Mouse (Mus musculus): ENCODE data around the gene Sema3e.

Gene Sema3e

GRCm38 (mm10) chr5:14025205-14026124, at the start of gene Sema3e:
TSS of gene Sema3e (plus strand) at chr5:14025276.
- DNase-seq (ENCODE audit: low read depth, low spot score), result no peak

DNA sequence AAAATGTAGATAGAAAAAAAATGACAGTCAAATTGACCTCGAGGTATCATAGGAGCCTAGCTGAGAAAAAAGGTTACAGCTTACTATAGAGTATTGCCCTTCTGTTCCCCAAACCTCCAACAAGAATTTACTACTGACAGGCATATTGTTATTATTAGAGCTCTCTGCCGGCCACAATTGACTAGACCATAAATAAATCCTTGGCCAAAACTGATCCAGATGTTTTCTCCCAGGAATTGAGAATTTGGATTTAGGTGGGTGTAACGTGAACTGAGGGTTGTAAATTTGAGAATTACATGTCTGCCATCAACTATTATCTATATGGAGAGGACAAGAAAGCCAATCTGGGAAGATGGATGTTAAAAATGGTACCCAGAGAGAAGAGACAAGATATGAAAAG, 47.5 kb upstream of the Sema3e start:
- no peak for DNase-seq (ENCODE audit: low read depth, low spot score)

DNA sequence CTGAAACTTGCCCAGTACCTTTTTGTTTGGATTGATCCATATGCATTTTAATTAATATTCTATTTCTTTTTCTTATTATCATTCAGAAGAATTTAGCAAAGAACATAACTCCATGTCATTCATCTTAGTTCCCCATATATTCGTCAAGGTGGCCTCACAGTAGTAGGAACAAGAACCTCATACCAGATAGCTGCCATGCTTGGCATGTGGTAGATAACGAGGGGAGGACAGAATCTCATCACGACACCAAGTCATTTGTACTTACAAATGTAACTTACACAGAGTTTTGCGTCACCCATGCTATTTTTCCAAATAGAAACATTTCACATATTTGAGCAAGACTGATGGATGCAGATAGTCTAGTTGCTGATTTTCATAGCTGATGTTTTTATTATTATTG, 45.9 kb upstream of the Sema3e start:
- no peak for DNase-seq (ENCODE audit: low read depth, low spot score)

GRCm38 (mm10) chr5:13982417-13983054, 42.5 kb upstream of the Sema3e start:
- no peak for DNase-seq (ENCODE audit: low read depth, low spot score)

GRCm38 (mm10) chr5:13983608-13984007, 41.5 kb upstream of the Sema3e start:
- DNase-seq (ENCODE audit: low read depth, low spot score), result no peak

DNA sequence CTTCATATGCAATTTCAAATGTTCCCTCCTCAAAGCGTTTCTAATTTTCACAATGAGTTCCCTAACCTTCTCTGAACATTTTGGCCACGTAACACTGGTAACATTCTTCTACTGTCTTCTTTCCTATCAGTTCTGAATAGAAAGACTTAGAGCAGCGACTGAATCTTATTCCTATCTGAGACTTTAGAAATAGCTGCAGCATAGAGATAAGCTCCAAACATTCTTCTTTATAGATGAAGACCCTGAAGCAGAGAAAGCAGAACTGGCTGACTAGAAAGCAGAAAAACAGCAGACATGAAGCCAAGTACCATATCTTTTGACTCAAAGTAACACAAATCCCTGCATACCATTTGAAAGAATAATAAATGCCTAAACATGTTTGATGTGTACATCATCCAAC, 39.4 kb upstream of the Sema3e start:
- no peak for DNase-seq (ENCODE audit: low read depth, low spot score)

GRCm38 (mm10) chr5:13987123-13987522, 38.0 kb upstream of the Sema3e start:
- DNase-seq (ENCODE audit: low read depth, low spot score), result no peak

- no peak for DNase-seq (ENCODE audit: low read depth, low spot score)
Measured at GRCm38 (mm10) chr5:13988023-13988422, 37.1 kb upstream of the Sema3e start.

GRCm38 (mm10) chr5:13992734-13993396, 32.2 kb upstream of the Sema3e start:
- DNase-seq (ENCODE audit: low read depth, low spot score), result no peak

GRCm38 (mm10) chr5:14028341-14028740, 3.3 kb downstream of the Sema3e start:
- no peak for DNase-seq (ENCODE audit: low read depth, low spot score)

DNA sequence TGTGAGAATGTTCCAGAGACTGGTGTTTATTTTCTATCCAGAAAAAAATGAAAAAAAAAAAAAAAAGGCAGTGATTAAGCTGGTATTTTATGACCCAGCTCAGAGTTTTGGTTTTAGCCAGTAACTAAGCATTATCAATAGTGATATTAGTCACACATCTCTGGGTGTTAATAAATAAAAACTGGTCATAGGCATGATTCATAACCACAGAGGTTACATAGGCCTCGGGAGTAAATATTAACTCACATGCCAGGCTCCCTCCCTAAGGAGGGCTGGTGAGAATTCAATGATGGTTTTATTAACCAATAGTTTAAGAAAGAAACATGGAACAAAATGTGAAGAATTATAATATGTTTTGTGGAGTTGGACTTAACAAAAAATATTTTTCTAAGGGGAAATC, 5.7 kb downstream of the Sema3e start:
- DNase-seq (ENCODE audit: low read depth, low spot score), result no peak

- DNase-seq (ENCODE audit: low read depth, low spot score), result no peak
Measured at GRCm38 (mm10) chr5:14032056-14032455, 7.0 kb downstream of the Sema3e start.

- DNase-seq (ENCODE audit: low read depth, low spot score), result no peak
Measured at GRCm38 (mm10) chr5:14033302-14033701, 8.2 kb downstream of the Sema3e start.

DNA sequence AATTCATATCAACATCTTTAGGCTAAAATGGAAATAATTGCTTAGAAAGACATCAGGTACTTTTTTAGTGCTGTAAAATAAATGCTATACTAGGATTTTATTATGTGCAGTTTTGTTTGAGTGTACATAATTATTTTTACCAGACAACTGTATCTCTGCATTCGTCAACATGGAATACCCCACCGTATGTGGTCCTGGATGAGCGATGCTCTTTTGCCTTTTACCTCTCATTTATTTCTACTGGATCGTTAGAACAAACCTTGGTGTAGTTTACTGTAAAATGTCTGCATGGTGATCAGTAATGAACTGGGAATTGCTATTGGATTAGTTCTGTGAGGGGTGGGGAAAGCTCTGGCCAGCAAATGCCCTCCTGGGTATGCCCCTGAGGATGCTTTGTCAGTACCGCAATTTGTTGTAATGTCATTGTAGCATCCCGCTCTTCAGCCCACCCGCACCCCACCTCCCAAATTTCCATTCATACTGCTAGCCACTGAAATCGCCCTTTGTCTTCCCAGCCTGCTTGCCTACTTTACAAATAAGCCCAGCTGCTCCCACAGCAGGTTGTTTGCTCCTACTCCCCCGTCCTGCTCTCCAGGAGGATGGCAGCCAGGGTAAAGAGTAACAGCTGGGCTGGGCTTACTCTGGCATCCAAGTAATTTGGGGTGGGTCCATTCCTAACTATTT, 13.9 kb downstream of the Sema3e start:
- DNase-seq (ENCODE audit: low read depth, low spot score), result no peak

DNA sequence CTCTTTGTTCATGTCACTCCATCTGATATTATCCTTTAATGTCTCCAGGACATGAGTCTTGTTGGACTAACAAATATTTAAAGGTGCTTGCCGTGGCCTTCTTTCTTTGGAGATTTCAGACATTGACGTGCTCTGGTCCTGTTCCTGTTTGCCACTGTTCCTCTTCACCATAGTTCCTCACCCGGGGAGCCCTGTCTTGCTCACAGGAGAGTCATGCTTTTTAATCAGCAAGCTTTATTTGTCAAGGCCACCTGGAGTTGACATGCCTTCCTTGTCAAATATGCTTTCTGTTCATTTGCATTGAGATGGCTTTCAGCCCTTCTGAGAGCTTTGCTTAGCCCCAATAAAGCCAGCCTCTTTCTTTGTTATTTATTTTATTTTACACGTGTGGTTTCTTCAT, 15.1 kb downstream of the Sema3e start:
- no peak for DNase-seq (ENCODE audit: low read depth, low spot score)

GRCm38 (mm10) chr5:14043116-14043515, 18.0 kb downstream of the Sema3e start:
- DNase-seq (ENCODE audit: low read depth, low spot score), result no peak

GRCm38 (mm10) chr5:14043983-14044382, 18.9 kb downstream of the Sema3e start:
- no peak for DNase-seq (ENCODE audit: low read depth, low spot score)

GRCm38 (mm10) chr5:14048660-14049059, 23.6 kb downstream of the Sema3e start:
- no peak for DNase-seq (ENCODE audit: low read depth, low spot score)

DNA sequence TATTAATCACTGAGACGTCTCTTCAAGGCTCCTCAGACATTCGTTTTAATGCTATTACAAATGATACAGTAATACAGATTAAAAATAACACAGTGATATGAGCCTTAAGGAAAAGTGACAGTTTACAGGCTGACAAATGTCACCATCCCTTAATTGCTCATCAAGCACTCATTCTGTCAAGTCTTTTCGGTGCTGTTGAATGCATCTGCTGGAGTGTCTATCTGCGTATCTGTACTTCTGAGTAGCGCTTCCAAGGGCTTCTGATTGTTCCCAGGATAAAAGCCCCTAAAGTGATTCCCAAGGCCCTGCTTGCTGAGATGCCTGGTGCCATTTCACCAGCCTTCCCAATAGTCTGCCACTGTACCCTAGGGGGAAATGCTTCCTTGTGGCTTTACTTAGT, 29.4 kb downstream of the Sema3e start:
- no peak for DNase-seq (ENCODE audit: low read depth, low spot score)

- DNase-seq (ENCODE audit: low read depth, low spot score), result no peak
Measured at GRCm38 (mm10) chr5:14059895-14060553, 34.9 kb downstream of the Sema3e start.

DNA sequence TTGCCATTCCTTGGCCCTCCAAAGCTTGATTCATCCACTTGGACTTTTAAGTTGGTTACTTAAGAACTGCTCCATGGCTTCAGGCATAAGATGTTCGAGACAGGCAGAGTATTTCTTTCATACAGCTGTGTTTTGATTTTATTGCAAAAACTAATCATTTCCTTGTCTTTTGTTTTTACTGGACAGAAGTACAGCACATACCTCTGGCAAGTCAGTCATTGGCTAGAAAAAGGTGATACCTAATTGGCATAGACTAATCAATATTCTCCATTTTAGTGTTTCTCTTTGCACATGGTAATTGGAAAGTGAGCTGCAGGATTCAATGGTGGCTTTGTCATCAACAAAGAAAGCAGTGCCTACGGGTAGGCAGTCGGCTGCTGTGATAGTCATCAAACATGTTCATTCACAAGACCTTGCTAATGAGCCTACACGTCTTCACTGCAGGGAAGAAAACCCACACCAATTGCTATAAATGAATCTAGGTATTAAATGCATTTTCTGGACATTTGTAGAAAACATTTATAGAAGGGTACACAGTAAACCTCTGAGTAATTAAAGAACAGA, 37.9 kb downstream of the Sema3e start:
- no peak for DNase-seq (ENCODE audit: low read depth, low spot score)
